Mouse (Mus musculus): Measurements from ENCODE around the gene Tcta. TPM values are rescaled to one million over a fixed set of nuclear protein-coding genes. Genes with fewer than 3 reads are reported as not detected.
A peak's percentile ranks its signal among the peaks of the same experiment; 100 is the strongest.
"Not testable (repeated sequence)": the region's sequence is repeated elsewhere in the genome, so short reads cannot be mapped to it uniquely, and the experiment has no call there.

The Tcta gene
- polyA plus RNA-seq, 1 experiment, result 13.7 TPM

DNA sequence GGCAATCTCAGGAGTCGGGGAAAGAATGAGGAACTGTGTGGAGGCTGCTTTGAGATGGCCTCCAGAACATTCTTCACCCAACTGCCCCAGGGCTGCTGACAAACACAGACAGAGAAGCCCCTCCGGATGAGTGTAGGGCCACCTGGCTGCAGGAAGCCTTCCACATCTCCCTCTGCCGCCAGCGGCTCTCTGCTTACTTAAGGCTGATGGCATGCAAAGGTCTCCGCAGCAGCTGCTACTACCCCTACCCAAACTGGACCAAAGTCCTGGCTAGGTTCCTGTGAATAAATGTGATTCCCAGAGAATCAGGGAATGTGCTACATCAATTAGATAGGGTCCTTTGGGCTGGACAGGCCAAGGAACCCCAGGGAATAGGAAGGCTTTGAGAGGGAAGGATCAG is 33.3 kb downstream of the Tcta start:
- no peaks in the 10 kb centered on the region for H3K27me3 ChIP-seq (ENCODE audit: control insufficient read depth, insufficient read depth, insufficient read length)
- H3K79me2 ChIP-seq (ENCODE audit: control insufficient read depth, insufficient read depth), result no peaks in the 10 kb centered on the region
- no peak for TF ChIP-seq MAX (IDR thresholded peaks at IDR 0.05)
- no peak for TF ChIP-seq CEBPB (IDR thresholded peaks at IDR 0.05; ENCODE audit: low read depth)
- H3ac ChIP-seq (ENCODE audit: control insufficient read depth, insufficient read length, low read depth), result no peak overlapping the region
- no peaks in the 10 kb centered on the region for H3K79me3 ChIP-seq (ENCODE audit: low read depth)
- H3K36me3 ChIP-seq (ENCODE audit: control insufficient read depth, insufficient read depth), result no peaks in the 10 kb centered on the region
- no peak overlapping the region for H3K4me3 ChIP-seq (ENCODE audit: insufficient read depth, poor library complexity, severe bottlenecking)

DNA sequence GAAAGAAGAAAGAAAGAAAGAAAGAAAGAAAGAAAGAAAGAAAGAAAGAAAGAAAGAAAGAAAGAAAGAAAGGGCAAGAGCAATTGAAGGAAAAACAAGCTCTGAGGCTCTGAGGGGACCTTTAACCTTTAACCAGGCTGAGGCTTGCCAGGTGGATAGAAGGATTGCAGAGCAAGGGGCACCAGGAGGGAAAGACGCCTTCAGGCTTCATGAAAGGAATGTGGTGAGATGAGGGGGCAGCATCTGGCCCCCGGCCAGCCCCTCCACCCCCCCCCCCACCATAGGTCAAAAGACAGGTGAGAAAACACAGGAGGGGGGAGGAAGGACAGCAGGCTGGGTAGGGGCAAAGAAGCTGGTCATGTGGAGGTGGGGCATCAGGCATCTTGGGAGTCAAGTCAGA is 34.0 kb downstream of the Tcta start:
- TF ChIP-seq USF1 (IDR thresholded peaks at IDR 0.05; ENCODE audit: low read depth), result no peak
- TF ChIP-seq CEBPB (IDR thresholded peaks at IDR 0.05; ENCODE audit: low read depth), result no peak
- TF ChIP-seq MYOG (IDR thresholded peaks at IDR 0.05; ENCODE audit: control insufficient read depth, extremely low read depth, insufficient read length), result no peak
- TF ChIP-seq MYOD1 (IDR thresholded peaks at IDR 0.05; ENCODE audit: control insufficient read depth, insufficient read length, low read depth), result no peak
- TF ChIP-seq FOSL1 (IDR thresholded peaks at IDR 0.05; ENCODE audit: insufficient read depth, low read length, poor library complexity, severe bottlenecking), result no peak
- TF ChIP-seq MAX (IDR thresholded peaks at IDR 0.05), result no peak
- TF ChIP-seq CTCF (IDR thresholded peaks at IDR 0.05; ENCODE audit: control insufficient read depth, insufficient read depth, insufficient read length), result no peak
- Histone ChIP-seq H3K27me3 (ENCODE audit: control insufficient read depth, insufficient read depth, insufficient read length) (no peaks in the 10 kb centered on the region), H3K4me3 (ENCODE audit: insufficient read depth, poor library complexity, severe bottlenecking) (no peak overlapping the region), H3ac (ENCODE audit: control insufficient read depth, insufficient read length, low read depth) (no peak overlapping the region), H3K79me2 (ENCODE audit: control insufficient read depth, insufficient read depth) (no peaks in the 10 kb centered on the region), H3K79me3 (ENCODE audit: low read depth) (no peaks in the 10 kb centered on the region), H3K36me3 (ENCODE audit: control insufficient read depth, insufficient read depth) (no peaks in the 10 kb centered on the region)

DNA sequence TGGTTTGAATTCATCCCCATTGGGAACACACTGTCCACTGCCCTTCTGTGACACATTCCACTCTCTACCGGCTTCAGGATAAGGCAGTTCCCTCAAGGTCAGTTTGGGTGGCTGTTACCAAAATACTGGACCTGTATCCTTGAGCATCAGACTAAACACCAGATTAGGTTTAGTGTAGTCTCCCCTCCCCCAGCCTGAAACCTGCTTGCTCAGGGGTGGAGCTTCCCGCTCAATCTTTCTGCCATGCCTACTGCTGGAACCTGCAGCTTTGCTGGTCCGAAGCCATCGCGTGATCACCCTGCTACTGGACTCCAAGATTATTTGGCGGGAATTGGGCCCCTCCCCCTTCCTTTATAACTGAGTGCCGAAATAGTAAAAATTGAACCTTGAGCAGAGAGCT is 37.3 kb downstream of the Tcta start:
- not testable (repeated sequence) for H3ac ChIP-seq (ENCODE audit: control insufficient read depth, insufficient read length, low read depth); H3K79me2 ChIP-seq (ENCODE audit: control insufficient read depth, insufficient read depth); H3K36me3 ChIP-seq (ENCODE audit: control insufficient read depth, insufficient read depth); H3K79me3 ChIP-seq (ENCODE audit: low read depth); H3K4me3 ChIP-seq (ENCODE audit: insufficient read depth, poor library complexity, severe bottlenecking); H3K27me3 ChIP-seq (ENCODE audit: control insufficient read depth, insufficient read depth, insufficient read length)

GRCm38 (mm10) chr9:108267691-108268090 is 38.3 kb downstream of the Tcta start:
- Histone ChIP-seq H3K36me3 (ENCODE audit: control insufficient read depth, insufficient read depth) (no peaks in the 10 kb centered on the region), H3K79me2 (ENCODE audit: control insufficient read depth, insufficient read depth) (peaks cover 5% of the 10 kb centered on the region), H3ac (ENCODE audit: control insufficient read depth, insufficient read length, low read depth) (no peak overlapping the region), H3K4me3 (ENCODE audit: insufficient read depth, poor library complexity, severe bottlenecking) (no peak overlapping the region), H3K79me3 (ENCODE audit: low read depth) (peaks cover 4% of the 10 kb centered on the region), H3K27me3 (ENCODE audit: control insufficient read depth, insufficient read depth, insufficient read length) (no peaks in the 10 kb centered on the region)
- TF ChIP-seq MAX (IDR thresholded peaks at IDR 0.05) (no peak), MYOG (IDR thresholded peaks at IDR 0.05; ENCODE audit: control insufficient read depth, extremely low read depth, insufficient read length) (no peak), USF1 (IDR thresholded peaks at IDR 0.05; ENCODE audit: low read depth) (no peak), CEBPB (IDR thresholded peaks at IDR 0.05; ENCODE audit: low read depth) (no peak), CTCF (IDR thresholded peaks at IDR 0.05; ENCODE audit: control insufficient read depth, insufficient read depth, insufficient read length) (no peak), MYOD1 (IDR thresholded peaks at IDR 0.05; ENCODE audit: control insufficient read depth, insufficient read length, low read depth) (no peak), FOSL1 (IDR thresholded peaks at IDR 0.05; ENCODE audit: insufficient read depth, low read length, poor library complexity, severe bottlenecking) (no peak)

DNA sequence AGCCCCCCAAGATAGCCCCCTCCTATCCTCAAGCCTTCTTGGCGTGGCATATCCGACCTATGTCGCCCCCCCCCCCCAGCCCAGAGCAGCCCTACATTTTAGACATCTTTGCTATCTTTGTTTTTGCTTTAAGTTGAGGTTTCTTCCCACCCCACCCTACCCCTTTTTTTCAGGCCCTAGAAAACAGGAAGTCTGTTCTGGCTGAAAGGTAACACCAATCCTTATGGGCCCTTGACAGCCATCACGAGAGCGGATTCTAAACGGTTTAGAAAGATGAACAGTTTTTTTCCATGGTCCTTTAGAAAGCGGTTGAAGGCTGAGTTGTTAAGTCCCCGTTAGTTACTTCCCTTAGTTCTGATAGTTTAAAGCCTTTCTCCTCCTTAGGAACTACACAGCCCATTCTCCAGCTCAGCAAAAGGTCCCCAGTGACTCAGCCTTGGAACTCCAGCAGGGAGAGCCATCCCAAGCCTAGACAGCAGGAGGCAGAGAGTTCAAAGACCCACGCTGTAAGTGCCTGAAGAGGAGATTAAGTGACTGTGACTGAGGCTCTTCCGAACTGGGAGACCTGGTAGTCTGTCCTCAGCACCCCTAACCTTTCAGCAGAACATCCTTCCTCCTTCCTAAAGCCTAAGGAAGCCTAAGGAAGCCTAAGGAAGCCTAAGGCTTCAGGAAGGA is 39.6 kb downstream of the Tcta start:
- peaks cover 14% of the 10 kb centered on the region for H3K79me3 ChIP-seq (ENCODE audit: low read depth)
- no peaks in the 10 kb centered on the region for H3K27me3 ChIP-seq (ENCODE audit: control insufficient read depth, insufficient read depth, insufficient read length)
- no peak overlapping the region for H3K4me3 ChIP-seq (ENCODE audit: insufficient read depth, poor library complexity, severe bottlenecking)
- no peaks in the 10 kb centered on the region for H3K36me3 ChIP-seq (ENCODE audit: control insufficient read depth, insufficient read depth)
- peaks cover 18% of the 10 kb centered on the region for H3K79me2 ChIP-seq (ENCODE audit: control insufficient read depth, insufficient read depth)
- no peak for TF ChIP-seq USF1 (IDR thresholded peaks at IDR 0.05; ENCODE audit: low read depth)
- no peak overlapping the region for H3ac ChIP-seq (ENCODE audit: control insufficient read depth, insufficient read length, low read depth)

GRCm38 (mm10) chr9:108264191-108264921 is 41.6 kb downstream of the Tcta start:
- Histone ChIP-seq H3K79me2 (ENCODE audit: control insufficient read depth, insufficient read depth) (peaks cover 38% of the 10 kb centered on the region), H3K36me3 (ENCODE audit: control insufficient read depth, insufficient read depth) (no peaks in the 10 kb centered on the region), H3K27me3 (ENCODE audit: control insufficient read depth, insufficient read depth, insufficient read length) (no peaks in the 10 kb centered on the region), H3ac (ENCODE audit: control insufficient read depth, insufficient read length, low read depth) (peak overlapping the region; percentile 14), H3K79me3 (ENCODE audit: low read depth) (peaks cover 20% of the 10 kb centered on the region), H3K4me3 (ENCODE audit: insufficient read depth, poor library complexity, severe bottlenecking) (peak overlapping the region; percentile 65)
- TF ChIP-seq FOSL1 (IDR thresholded peaks at IDR 0.05; ENCODE audit: insufficient read depth, low read length, poor library complexity, severe bottlenecking) (no peak), CTCF (IDR thresholded peaks at IDR 0.05; ENCODE audit: control insufficient read depth, insufficient read depth, insufficient read length) (no peak), CEBPB (IDR thresholded peaks at IDR 0.05; ENCODE audit: low read depth) (no peak), MYOG (IDR thresholded peaks at IDR 0.05; ENCODE audit: control insufficient read depth, extremely low read depth, insufficient read length) (no peak), USF1 (IDR thresholded peaks at IDR 0.05; ENCODE audit: low read depth) (no peak), MAX (IDR thresholded peaks at IDR 0.05) (no peak), MYOD1 (IDR thresholded peaks at IDR 0.05; ENCODE audit: control insufficient read depth, insufficient read length, low read depth) (no peak)
